Mouse (Mus musculus) embryonic fibroblast, embryonic 13.5 days (primary cell): ENCODE measurements at regions not wholly inside any gene's neighbourhood (a gene's known extent, or its start where the extent isn't known, plus 50 kb on each side); places are given as distances from the start of the nearest gene placed in this dataset.

Experiments
- CTCF ChIP-seq: IDR thresholded peaks from 2 replicates; pipeline ENCODE4 v1.5.1; 2011; ENCODE audit warnings: mild to moderate bottlenecking, control low read depth, low read length, moderate library complexity, borderline replicate concordance; ENCODE audit not compliant: insufficient read depth
- POLR2A ChIP-seq: IDR thresholded peaks from 2 replicates; pipeline ENCODE4 v1.6.1; 2011; ENCODE audit warnings: low read depth, mild to moderate bottlenecking, control low read depth, low read length, moderate library complexity

- TF ChIP-seq CTCF: no peak
- TF ChIP-seq POLR2A: no peak
Observed at GRCm38 (mm10) chr13:70292713-70293112, 344.7 kb downstream of the Ice1 start.
